Mouse (Mus musculus): ENCODE measurements at regions not wholly inside any gene's neighbourhood (a gene's known extent, or its start where the extent isn't known, plus 50 kb on each side); places are given as distances from the start of the nearest gene placed in this dataset.

DNA sequence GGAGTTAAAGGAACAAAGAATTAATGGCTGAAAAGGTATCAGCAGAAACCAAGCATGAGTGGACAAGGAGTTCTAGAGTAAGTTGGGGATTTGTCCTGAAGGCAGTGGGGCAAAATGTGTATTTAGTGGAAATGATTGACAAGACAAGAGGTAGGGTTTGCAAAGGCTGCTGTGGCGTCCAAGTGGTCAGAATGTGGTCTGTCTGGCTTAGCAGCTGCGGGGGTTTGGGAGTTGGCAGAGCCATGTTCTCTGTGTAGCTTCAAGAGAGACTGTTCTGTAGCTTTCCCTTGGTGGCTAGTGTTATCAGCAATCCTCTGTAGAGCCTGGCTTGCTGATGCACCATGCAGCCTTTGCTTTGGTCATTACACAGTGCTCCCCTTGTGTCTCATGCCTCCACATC lies 220.2 kb downstream of the 1700064H15Rik start:
- DNase-seq (ENCODE audit: extremely low read depth) = no peak
- H3K9me3 ChIP-seq (replicated peaks; ENCODE audit: low read length) = no peaks in the 10 kb centered on the region
- H3K4me3 ChIP-seq (replicated peaks in 1 of 3; ENCODE audit: low read depth in 2 of 3, low read length in 2 of 3, poor library complexity in 1 of 3) = no peak overlapping the region
- H3K9ac ChIP-seq (ENCODE audit: insufficient read depth, low read depth) = no peak overlapping the region
- H3K4me2 ChIP-seq (ENCODE audit: insufficient read depth, low read depth, poor library complexity, severe bottlenecking) = no peak overlapping the region
- H3K36me3 ChIP-seq (replicated peaks in 1 of 2; ENCODE audit: control insufficient read depth in 1 of 2, insufficient read depth in 1 of 2, low read length in 1 of 2) = no peaks in the 10 kb centered on the region
- dilution Hi-C loops (cut with MboI; ENCODE audit: extremely low pct_ligation_motif_present, extremely low pct_unique_long_range_greater_than_20kb, low sequenced_read_pairs) = no loop called here
- no peaks in the 10 kb centered on the region for H3K27me3 ChIP-seq (replicated peaks)
- peaks cover 2 to 18% of the 10 kb centered on the region in 2 experiments; a peak in 3 of 4 replicates for H3K4me1 ChIP-seq (ENCODE audit: control insufficient read depth in 1 of 2, insufficient read depth in 2 of 2)
- in situ Hi-C loops (cut with MboI; ENCODE audit: low pct_ligation_motif_present, low pct_unique_long_range_greater_than_20kb, low sequenced_read_pairs) = no loop called here
- no peaks in the 10 kb centered on the region for H3K79me2 ChIP-seq (replicated peaks; ENCODE audit: control insufficient read depth, extremely low read depth, insufficient read depth, poor library complexity, severe bottlenecking)
- no peak overlapping the region for H3K27ac ChIP-seq (ENCODE audit: insufficient read depth, low read depth)
- no peak for TF ChIP-seq ELF1 (IDR thresholded peaks at IDR 0.05; ENCODE audit: low read depth, low read length)
- no peak for TF ChIP-seq TBP (conservative IDR thresholded peaks at IDR 0.05; ENCODE audit: low read depth, low read length)
- no peak for TF ChIP-seq NELFE (IDR thresholded peaks at IDR 0.05; ENCODE audit: low read depth, low read length)
- no peak for TF ChIP-seq MAFK (IDR thresholded peaks at IDR 0.05; ENCODE audit: insufficient replicate concordance, low read length)
- TF ChIP-seq RCOR1 (conservative IDR thresholded peaks at IDR 0.05; ENCODE audit: low read depth, low read length) = no peak
- TF ChIP-seq PAX5 (IDR thresholded peaks at IDR 0.05; ENCODE audit: low read length) = no peak
- no peak for TF ChIP-seq POLR2AphosphoS2 (IDR thresholded peaks at IDR 0.05; ENCODE audit: low read depth, low read length)
- no peak for TF ChIP-seq KAT2A (IDR thresholded peaks at IDR 0.05; ENCODE audit: insufficient replicate concordance, low read length)
- no peak for TF ChIP-seq IRF4 (IDR thresholded peaks at IDR 0.05; ENCODE audit: low read depth, low read length)
- TF ChIP-seq CTCF (conservative IDR thresholded peaks at IDR 0.05 in 1 of 2, IDR thresholded peaks at IDR 0.05 in 1 of 2; ENCODE audit: low read depth in 2 of 2, low read length in 2 of 2) = no peak
- no peak for TF ChIP-seq HCFC1 (IDR thresholded peaks at IDR 0.05; ENCODE audit: low read depth, low read length)
- no peak for TF ChIP-seq SIN3A (IDR thresholded peaks at IDR 0.05; ENCODE audit: low read length)

DNA sequence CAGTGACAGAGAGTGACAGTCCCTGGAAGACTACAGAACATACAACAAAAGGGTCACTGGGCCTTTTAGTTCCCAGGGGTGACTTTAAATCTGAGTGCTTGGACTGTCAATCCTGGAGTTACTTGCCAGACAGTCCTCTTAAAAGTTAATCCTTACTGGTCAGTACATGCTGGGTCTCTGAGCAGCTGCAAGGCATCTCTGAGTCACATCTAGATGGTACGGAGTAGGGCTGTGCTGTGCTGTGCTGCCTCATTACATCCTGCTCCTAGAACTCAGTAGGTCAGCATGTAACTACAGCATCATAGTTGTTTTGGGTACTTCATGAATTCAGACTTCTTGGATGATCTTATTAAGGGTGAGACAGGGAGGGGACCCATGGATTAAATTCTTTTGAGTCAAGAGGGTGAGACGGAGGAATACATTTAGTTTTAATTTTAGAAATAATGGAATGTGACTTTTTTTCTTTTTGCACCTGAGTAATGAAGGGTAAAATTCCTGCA lies 220.8 kb downstream of the 1700064H15Rik start:
- H3K9ac ChIP-seq (ENCODE audit: insufficient read depth, low read depth) = no peak overlapping the region
- dilution Hi-C loops (cut with MboI; ENCODE audit: extremely low pct_ligation_motif_present, extremely low pct_unique_long_range_greater_than_20kb, low sequenced_read_pairs) (no loop called here), in situ Hi-C loops (cut with MboI; ENCODE audit: low pct_ligation_motif_present, low pct_unique_long_range_greater_than_20kb, low sequenced_read_pairs) (no loop called here)
- H3K79me2 ChIP-seq (replicated peaks; ENCODE audit: control insufficient read depth, extremely low read depth, insufficient read depth, poor library complexity, severe bottlenecking) = no peaks in the 10 kb centered on the region
- no peaks in the 10 kb centered on the region for H3K9me3 ChIP-seq (replicated peaks; ENCODE audit: low read length)
- TF ChIP-seq POLR2AphosphoS2 (IDR thresholded peaks at IDR 0.05; ENCODE audit: low read depth, low read length) (no peak), KAT2A (IDR thresholded peaks at IDR 0.05; ENCODE audit: insufficient replicate concordance, low read length) (no peak)
- peaks cover 2 to 14% of the 10 kb centered on the region in 2 experiments; a peak in 3 of 4 replicates for H3K4me1 ChIP-seq (ENCODE audit: control insufficient read depth in 1 of 2, insufficient read depth in 2 of 2)
- no peak for DNase-seq (ENCODE audit: extremely low read depth)
- no peak overlapping the region for H3K4me3 ChIP-seq (replicated peaks in 1 of 3; ENCODE audit: low read depth in 2 of 3, low read length in 2 of 3, poor library complexity in 1 of 3)
- no peak overlapping the region for H3K4me2 ChIP-seq (ENCODE audit: insufficient read depth, low read depth, poor library complexity, severe bottlenecking)
- H3K36me3 ChIP-seq (replicated peaks in 1 of 2; ENCODE audit: control insufficient read depth in 1 of 2, insufficient read depth in 1 of 2, low read length in 1 of 2) = no peaks in the 10 kb centered on the region
- no peaks in the 10 kb centered on the region for H3K27me3 ChIP-seq (replicated peaks)
- H3K27ac ChIP-seq (ENCODE audit: insufficient read depth, low read depth) = no peak overlapping the region

DNA sequence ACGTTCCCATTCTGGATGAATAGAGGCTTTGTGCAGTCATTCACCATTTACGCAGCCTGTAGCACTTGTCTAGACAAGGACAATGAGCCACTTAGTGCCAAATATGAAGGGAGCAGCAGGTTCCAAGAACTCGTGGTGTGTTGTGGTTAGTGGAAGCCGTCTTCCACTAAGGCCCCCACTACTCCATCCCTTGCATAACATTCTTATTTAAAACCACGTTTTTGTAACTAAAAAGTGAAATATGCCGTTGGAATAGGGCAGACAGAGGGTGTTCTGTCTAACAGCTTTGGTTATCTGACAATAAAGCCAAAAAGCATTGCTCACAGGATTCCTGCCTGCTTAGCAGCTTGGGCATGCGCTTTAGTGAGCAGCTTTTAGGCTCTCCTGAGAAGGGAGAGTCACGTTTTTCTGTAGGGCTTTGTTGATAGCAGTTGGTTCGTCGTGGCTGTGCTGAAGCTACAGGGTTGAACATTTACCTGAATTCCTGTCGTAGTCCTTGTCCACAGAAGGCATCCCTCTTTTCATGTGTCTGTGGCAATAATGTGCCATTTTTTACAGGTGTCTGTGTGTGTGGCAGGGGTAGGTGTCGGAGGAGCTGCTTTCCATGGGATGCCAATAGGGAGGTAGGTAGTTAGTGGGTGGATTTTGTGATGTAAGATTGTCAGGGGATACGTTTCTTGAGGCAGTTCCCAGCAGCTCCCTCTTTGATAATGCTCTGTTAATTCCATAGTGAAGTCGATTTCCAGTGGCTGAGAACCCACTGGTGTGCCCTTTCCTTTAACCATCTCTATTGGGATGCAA lies 221.9 kb downstream of the 1700064H15Rik start:
- H3K4me1 ChIP-seq (ENCODE audit: control insufficient read depth in 1 of 2, insufficient read depth in 2 of 2) = peaks cover 2 to 6% of the 10 kb centered on the region in 2 experiments; a peak in 2 of 4 replicates
- H3K79me2 ChIP-seq (replicated peaks; ENCODE audit: control insufficient read depth, extremely low read depth, insufficient read depth, poor library complexity, severe bottlenecking) = no peaks in the 10 kb centered on the region
- no peak overlapping the region for H3K27ac ChIP-seq (ENCODE audit: insufficient read depth, low read depth)
- no peak for TF ChIP-seq MAFK (IDR thresholded peaks at IDR 0.05; ENCODE audit: insufficient replicate concordance, low read length)
- H3K36me3 ChIP-seq (replicated peaks in 1 of 2; ENCODE audit: control insufficient read depth in 1 of 2, insufficient read depth in 1 of 2, low read length in 1 of 2) = no peaks in the 10 kb centered on the region
- H3K9me3 ChIP-seq (replicated peaks; ENCODE audit: low read length) = no peaks in the 10 kb centered on the region
- no peak overlapping the region for H3K4me3 ChIP-seq (replicated peaks in 1 of 3; ENCODE audit: low read depth in 2 of 3, low read length in 2 of 3, poor library complexity in 1 of 3)
- no peaks in the 10 kb centered on the region for H3K27me3 ChIP-seq (replicated peaks)
- no peak for DNase-seq (ENCODE audit: extremely low read depth)
- no peak overlapping the region for H3K9ac ChIP-seq (ENCODE audit: insufficient read depth, low read depth)
- H3K4me2 ChIP-seq (ENCODE audit: insufficient read depth, low read depth, poor library complexity, severe bottlenecking) = no peak overlapping the region
- dilution Hi-C loops (cut with MboI; ENCODE audit: extremely low pct_ligation_motif_present, extremely low pct_unique_long_range_greater_than_20kb, low sequenced_read_pairs) = no loop called here
- in situ Hi-C loops (cut with MboI; ENCODE audit: low pct_ligation_motif_present, low pct_unique_long_range_greater_than_20kb, low sequenced_read_pairs) = no loop called here
